Mouse (Mus musculus) small intestine, adult 2 months (tissue): ENCODE results near the gene Stag1. TPM values are rescaled to one million over a fixed set of nuclear protein-coding genes. Genes with fewer than 3 reads are reported as not detected.
"Not testable (repeated sequence)": the region's sequence is repeated elsewhere in the genome, so short reads cannot be mapped to it uniquely, and the experiment has no call there.

Experiments used
- H3K27ac ChIP-seq: fragments of 200-500 bp; 2 replicates; pipeline ENCODE4 v1.5.1; 2012; ENCODE audit warnings: low read depth, low read length, control low read depth, inconsistent platforms; ENCODE audit not compliant: insufficient read depth
- H3K27me3 ChIP-seq: fragments of 200-500 bp; 2 replicates; pipeline ENCODE4 v1.6.1; 2012; ENCODE audit warnings: mild to moderate bottlenecking, moderate library complexity, low read length, inconsistent platforms; ENCODE audit not compliant: control insufficient read depth, insufficient read depth
- H3K36me3 ChIP-seq: fragments of 200-500 bp; 2 replicates; pipeline ENCODE4 v1.6.1; 2012; ENCODE audit warnings: mild to moderate bottlenecking, low read length, control low read depth, inconsistent platforms; ENCODE audit not compliant: control insufficient read depth, insufficient read depth
- H3K4me1 ChIP-seq: fragments of 200-500 bp; 2 replicates; pipeline ENCODE4 v1.6.1; 2012; ENCODE audit warnings: low read length, inconsistent platforms, mixed read lengths; ENCODE audit not compliant: control insufficient read depth, insufficient read depth, insufficient read length
- H3K4me3 ChIP-seq: fragments of 200-500 bp; 2 replicates; pipeline ENCODE4 v1.5.1; 2012; ENCODE audit warnings: low read depth, mild to moderate bottlenecking, control low read depth, inconsistent platforms, low read length, moderate library complexity
- CTCF ChIP-seq: fragments of 200-500 bp; IDR thresholded peaks from 2 replicates; pipeline ENCODE4 v1.5.1; 2012; ENCODE audit warnings: low read depth, mild to moderate bottlenecking, control low read depth, inconsistent platforms, low read length, moderate library complexity, mixed read lengths; ENCODE audit not compliant: insufficient replicate concordance, insufficient read length; ENCODE audit errors: extremely low read depth
- POLR2A ChIP-seq: fragments of 200-500 bp; IDR thresholded peaks from 2 replicates; pipeline ENCODE4 v1.6.1; 2012; ENCODE audit warnings: low read depth, mild to moderate bottlenecking, control low read depth, inconsistent platforms, low read length, moderate library complexity
- WGBS: fragments of 180-500 bp; shearing (Covaris S2); methylation state at CpG from one replicate; pipeline ENCODE4 v1.1.7; 2018; 5-methylcytosine and 5-hydroxymethylcytosine counted together
- polyA plus RNA-seq: library from polyadenylated mRNA; depleted of rRNA; stranded (reverse); fragments of >200 nt; gene quantifications from 2 replicates; pipeline ENCODE4 v1.2.3, GENCODE M21; 2012

The Stag1 gene
- polyA plus RNA-seq, 1 experiment = 0.89 TPM

DNA sequence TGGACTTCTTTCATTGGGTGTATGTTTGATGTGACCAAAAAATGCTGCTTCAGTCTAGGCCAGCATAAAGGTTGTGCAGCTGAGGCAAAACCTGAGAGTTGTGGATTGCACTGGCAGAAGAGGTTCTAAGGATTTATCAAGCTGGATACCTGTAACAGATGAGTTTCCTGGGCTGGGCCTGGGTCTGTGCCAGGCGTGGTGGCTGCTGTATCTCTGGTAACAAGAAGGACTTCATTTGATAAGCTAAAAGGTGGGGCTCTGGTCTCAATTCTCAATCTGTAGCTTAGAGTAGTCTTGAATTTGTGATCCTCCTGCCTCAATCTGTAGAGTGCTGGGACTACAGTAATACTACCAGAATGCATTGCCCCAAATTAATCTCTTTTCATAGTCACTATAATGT lies 94.6 kb downstream of the Stag1 start:
- no peak overlapping the region for H3K4me3 ChIP-seq
- H3K27ac ChIP-seq = no peak overlapping the region
- no peak for TF ChIP-seq POLR2A
- no peak for TF ChIP-seq CTCF
- no peaks in the 10 kb centered on the region for H3K36me3 ChIP-seq
- WGBS = 44% methylated on average over 1 of the region's 1 CpGs
- H3K27me3 ChIP-seq = no peaks in the 10 kb centered on the region
- H3K4me1 ChIP-seq = no peaks in the 10 kb centered on the region

GRCm38 (mm10) chr9:100696537-100696936 lies 98.9 kb downstream of the Stag1 start:
- WGBS = 80% methylated on average over 2 of the region's 2 CpGs
- Histone ChIP-seq H3K4me3 (no peak overlapping the region), H3K36me3 (no peaks in the 10 kb centered on the region), H3K4me1 (no peaks in the 10 kb centered on the region), H3K27me3 (no peaks in the 10 kb centered on the region), H3K27ac (no peak overlapping the region)
- TF ChIP-seq POLR2A = no peak
- TF ChIP-seq CTCF = no peak

DNA sequence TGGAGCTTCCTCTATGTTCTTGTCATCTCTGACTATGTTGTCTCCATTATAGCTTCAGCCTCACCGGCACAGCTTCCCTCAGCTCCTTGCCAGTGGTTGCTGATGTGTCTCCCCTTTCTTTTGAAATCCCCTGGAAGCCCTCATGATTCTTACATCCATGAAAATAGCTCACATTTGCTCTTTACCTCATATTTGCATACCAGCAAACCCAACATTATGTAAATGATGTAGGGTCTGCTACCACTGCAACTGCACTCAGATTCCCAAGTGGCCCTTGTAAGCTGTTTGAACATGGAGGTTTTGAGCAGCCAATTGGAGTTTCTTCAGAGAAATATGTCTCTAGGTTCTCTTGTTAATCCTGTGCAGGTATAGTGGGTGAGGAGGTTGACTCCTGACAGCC lies 110.0 kb downstream of the Stag1 start:
- Histone ChIP-seq H3K4me3 (no peak overlapping the region), H3K27me3 (no peaks in the 10 kb centered on the region), H3K4me1 (no peaks in the 10 kb centered on the region), H3K27ac (no peak overlapping the region), H3K36me3 (peaks cover 2% of the 10 kb centered on the region; the same call in 1 of the 2 replicates)
- no peak for TF ChIP-seq POLR2A
- no peak for TF ChIP-seq CTCF
- WGBS = 97% methylated on average over 1 of the region's 1 CpGs

DNA sequence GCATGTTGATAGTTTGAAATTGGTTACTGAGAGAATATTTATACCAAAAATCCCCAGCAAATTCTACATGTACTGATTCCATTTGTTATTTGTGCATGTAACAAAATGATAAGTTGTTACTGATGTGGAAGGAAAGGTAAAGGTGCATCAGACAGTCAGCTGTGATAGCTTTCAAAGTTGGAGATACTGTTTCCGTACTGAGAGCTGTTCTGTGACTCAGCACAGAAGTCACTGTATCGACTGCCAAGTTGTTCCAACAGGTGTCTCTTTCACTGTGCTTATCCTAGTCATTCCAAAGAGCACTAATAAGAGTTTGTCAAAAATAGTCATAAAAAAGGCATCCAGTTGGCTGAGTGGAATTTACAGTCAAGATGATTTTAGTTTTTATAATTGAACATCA lies 114.1 kb downstream of the Stag1 start:
- Histone ChIP-seq H3K36me3 (peaks cover 2% of the 10 kb centered on the region; the same call in 1 of the 2 replicates), H3K4me3 (no peak overlapping the region), H3K27ac (no peak overlapping the region), H3K27me3 (no peaks in the 10 kb centered on the region), H3K4me1 (no peaks in the 10 kb centered on the region)
- TF ChIP-seq POLR2A (no peak), CTCF (no peak)
- 23% methylated on average over 2 of the region's 2 CpGs for WGBS

GRCm38 (mm10) chr9:100724832-100725231 lies 127.2 kb downstream of the Stag1 start:
- not testable (repeated sequence) for H3K27me3 ChIP-seq, H3K4me1 ChIP-seq, H3K36me3 ChIP-seq, H3K27ac ChIP-seq, H3K4me3 ChIP-seq
- 91% methylated on average over 2 of the region's 2 CpGs for WGBS

- TF ChIP-seq CTCF (no peak), POLR2A (no peak)
- Histone ChIP-seq H3K27me3 (no peaks in the 10 kb centered on the region), H3K36me3 (no peaks in the 10 kb centered on the region), H3K4me1 (no peaks in the 10 kb centered on the region), H3K4me3 (no peak overlapping the region), H3K27ac (no peak overlapping the region)
- 83% methylated on average over 1 of the region's 1 CpGs for WGBS
Measured at GRCm38 (mm10) chr9:100731839-100732238, 134.2 kb downstream of the Stag1 start.

- Histone ChIP-seq H3K4me1 (no peaks in the 10 kb centered on the region), H3K36me3 (no peaks in the 10 kb centered on the region), H3K4me3 (no peak overlapping the region), H3K27ac (no peak overlapping the region), H3K27me3 (no peaks in the 10 kb centered on the region)
- TF ChIP-seq CTCF (no peak), POLR2A (no peak)
- WGBS = 85% methylated on average over 6 of the region's 6 CpGs
Measured at GRCm38 (mm10) chr9:100733907-100734440, 136.4 kb downstream of the Stag1 start.
